Mouse (Mus musculus) left cerebral cortex, postnatal 10 days (tissue): ENCODE measurements around the gene Amt. TPM values are rescaled to one million over a fixed set of nuclear protein-coding genes. Genes with fewer than 3 reads are reported as not detected.
"Not testable (repeated sequence)": the region's sequence is repeated elsewhere in the genome, so short reads cannot be mapped to it uniquely, and the experiment has no call there.

Experiments used
- DNase-seq, 2 experiments: peaks; one replicate each; pipeline ENCODE4 v3.0.0; 2021 to 2022; ENCODE audit warnings: low spot score in 2 of 2, mixed read lengths in 1 of 2; ENCODE audit errors: extremely low spot score in 1 of 2
- intact Hi-C: fragments of 180-260 bp; cut with DNase I; formaldehyde crosslinking; loops from one replicate; pipeline ENCODE4 v1.15.1; 2025
- total RNA-seq, 2 experiments: library from RNA; stranded (reverse); gene quantifications; 2 replicates each; pipeline ENCODE4 v1.2.3; 2021

Gene Amt
- total RNA-seq, 2 experiments from 2014 or later: 22.5 to 23.5 TPM

- peak in 1 of 2 experiments; percentile 37 for DNase-seq
- intact Hi-C loops: no loop called here
Measured at GRCm38 (mm10) chr9:108278697-108279450, 17.8 kb upstream of the Amt start.

GRCm38 (mm10) chr9:108280071-108280828, 16.4 kb upstream of the Amt start:
- peak in 1 of 2 experiments; percentile 86 for DNase-seq
- intact Hi-C loops: loop anchor here (5.0 kb wide), 2 partner anchors 78 to 183 kb away; no protein-coding TSS in a partner anchor

DNA sequence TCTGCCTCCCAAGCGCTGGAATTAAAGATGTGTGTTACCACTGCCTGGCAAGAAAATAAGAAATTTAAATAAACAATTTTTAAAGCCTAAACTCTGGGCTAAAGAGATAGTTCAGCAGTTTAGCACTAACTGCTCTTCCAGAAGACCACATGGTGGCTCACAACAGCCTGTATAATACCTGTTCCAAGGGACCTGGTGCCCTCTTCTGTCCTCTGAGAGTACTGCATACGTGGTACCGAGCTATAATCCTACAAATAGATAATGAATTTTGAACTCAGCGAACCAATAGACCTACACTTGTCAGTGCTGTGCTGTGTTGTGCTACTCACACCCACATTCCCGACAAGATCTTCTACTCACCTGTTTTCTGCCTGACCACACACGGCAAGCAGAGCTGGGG, 12.2 kb upstream of the Amt start:
- intact Hi-C loops: loop anchor here (5.0 kb wide), 2 partner anchors 82 to 187 kb away; no protein-coding TSS in a partner anchor
- peak in 1 of 2 experiments; percentile 73 for DNase-seq

- intact Hi-C loops, DNase-seq: not testable (repeated sequence)
Measured at GRCm38 (mm10) chr9:108287526-108288238, 9.0 kb upstream of the Amt start.

DNA sequence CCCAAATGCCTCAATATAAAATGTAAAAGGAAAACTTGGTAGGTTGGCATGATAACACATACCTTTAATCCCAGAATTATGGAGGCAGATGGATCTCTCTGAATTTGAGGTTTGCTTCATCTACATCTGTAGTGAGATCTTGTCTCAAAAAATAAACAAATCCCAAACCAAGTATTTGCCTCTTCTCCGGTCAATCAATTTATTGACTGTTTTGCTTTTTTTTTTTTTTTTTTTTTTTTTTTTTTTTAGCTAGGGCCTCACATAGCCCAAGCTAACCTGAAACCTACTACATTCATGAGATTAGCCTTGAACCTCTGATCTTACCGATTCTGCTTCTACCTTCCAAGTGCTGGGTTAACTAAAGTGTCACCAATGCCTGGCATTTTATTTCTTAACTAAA, 7.3 kb upstream of the Amt start:
- intact Hi-C loops: no loop called here
- DNase-seq: no peak

DNA sequence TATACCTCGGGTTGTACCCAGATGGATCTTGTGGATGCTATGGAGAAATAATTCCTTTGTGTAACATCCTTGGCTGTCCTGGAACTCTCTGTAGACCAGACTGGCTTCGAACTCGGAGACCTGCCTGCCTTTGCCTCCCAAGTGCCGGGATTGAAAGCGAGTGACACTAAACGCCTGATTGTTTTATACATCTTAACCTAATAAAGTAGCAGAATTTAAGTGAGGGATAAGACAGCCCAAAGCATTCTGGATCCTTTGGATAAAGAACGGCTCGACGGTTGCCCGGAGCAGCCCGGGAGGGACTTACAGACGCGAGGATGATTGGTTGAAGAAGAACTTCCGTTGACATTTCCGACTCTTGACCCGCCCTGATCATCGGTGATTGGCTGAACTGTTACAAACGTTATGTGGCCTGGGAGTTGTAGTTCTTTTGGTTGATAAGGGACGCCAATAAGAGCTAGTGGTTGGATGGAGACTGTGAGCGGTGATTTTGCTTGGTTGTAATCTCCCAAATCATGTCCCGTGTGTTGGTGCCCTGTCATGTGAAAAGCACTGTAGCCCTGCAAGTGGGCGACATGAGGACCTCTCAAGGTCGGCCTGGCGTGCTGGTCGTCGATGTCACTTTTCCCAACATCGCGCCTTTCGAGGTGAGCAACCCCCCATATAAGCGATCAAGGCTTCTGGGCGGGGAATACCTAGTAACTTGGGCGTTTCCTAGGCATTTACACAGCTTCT, 6.5 kb upstream of the Amt start, which contains the start of gene Nicn1:
Gene Nicn1, plus strand, starts transcription at position 414 of the 735 bp plus-strand sequence.
- intact Hi-C loops: no loop called here
- peak; percentile 93 to 97 for DNase-seq

DNA sequence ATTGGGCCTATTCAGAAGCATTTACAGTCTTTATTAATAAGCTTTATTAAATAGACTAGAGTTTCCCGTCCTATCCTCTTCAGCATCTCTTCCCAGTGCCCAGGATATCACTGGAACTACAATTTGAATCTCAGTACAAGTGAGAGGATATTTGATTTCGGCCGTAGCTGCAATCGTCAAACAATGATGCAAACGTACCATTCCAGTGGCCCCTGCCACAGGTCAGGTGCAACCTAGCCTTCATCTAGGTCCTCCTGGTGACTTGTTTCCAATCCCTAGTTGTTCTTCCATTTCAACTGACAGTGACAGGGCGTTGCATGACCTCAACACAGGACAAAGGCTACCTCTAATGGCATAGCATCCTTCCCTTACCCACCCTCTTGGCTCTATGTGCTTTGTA, 5.9 kb upstream of the Amt start:
- intact Hi-C loops: no loop called here
- DNase-seq: no peak

GRCm38 (mm10) chr9:108301853-108302252, 5.2 kb downstream of the Amt start:
- intact Hi-C loops: no loop called here

DNA sequence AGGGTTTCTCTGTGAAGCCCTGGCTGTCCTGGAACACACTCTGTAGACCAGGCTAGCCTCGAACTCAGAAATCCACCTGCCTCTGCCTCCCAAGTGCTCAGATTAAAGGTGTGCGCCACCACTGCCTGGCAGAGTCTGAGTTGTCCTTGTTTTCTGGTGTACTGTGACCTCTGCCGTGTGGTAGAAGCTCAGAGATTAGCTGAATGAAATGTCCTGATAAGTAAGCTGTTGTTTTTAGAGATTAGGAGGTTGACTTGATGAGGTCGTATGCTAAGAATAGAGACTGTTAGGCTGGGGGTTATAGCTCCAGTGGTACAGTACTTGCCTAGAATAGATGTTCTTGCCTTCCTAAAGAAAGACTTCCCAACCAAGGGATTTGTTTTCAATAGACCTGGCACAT, 8.1 kb downstream of the Amt start:
- intact Hi-C loops: no loop called here
- no peak for DNase-seq

More at GRCm38 (mm10) chr9:108301853-108302252, 5.2 kb downstream of the Amt start:
- DNase-seq: no peak

DNA sequence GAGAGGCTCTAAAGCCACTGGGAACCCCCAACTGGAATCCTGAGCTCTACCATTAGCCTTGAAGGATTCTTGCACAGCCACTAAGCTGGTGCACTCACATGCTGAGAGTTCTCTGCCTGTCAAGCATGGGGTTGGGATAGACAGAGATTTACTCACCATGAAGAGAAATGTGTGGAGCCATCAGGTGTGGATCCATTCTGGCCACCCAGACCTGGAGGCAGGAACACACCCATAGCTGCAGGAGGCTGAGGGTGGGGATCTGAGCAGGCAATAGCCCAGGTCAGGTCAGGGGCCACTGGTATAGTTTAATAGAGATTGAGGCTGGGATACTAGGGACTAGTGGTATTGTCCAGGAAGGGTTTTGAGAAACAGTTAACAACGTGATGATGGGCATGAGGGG, 8.5 kb downstream of the Amt start:
- DNase-seq: no peak
- intact Hi-C loops: no loop called here

DNA sequence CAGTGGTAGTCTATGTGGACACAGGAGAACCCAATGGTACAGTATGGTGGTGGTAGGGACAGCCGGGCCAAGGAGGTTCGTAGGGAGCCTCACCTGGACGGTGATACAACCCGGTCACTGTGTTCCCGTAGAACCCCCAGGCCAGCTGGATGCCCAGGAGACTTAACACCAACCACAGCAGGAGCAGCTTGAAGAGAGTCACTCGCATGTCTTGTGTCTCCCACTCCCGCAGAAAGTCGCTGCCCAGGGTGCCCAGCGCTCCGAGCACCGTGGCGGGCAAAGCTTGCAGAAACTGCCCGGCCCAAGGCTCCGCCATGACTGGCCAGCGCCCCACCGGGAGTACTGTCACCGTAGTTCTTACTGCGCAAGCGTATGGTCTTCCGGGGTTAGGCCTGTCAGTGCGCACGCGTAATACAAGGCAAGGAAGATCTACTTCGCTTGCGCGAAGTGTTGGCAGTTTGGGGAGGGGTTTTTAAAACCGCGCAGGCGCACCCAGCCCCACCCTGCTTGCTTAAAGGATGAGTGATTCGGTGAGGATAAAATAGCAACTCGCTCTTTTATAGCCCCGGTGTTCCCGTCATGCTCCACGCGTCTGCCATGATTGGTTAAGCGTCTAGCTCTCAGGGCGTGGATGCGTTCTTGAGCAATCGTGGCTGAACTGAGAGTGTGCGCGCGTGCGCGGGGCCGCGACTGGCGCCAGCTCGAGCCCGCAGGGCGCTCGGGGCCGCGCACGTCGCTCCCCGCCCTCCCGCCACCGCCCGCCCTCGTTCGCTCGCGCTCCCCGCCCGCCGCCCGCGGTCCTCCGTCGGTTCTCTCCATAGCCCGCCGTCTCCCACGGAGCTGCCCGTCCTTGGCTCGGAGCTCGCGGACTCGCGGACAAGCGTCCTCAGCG, 9.2 kb downstream of the Amt start, which contains the start of the genes Rhoa and Tcta:
Gene Rhoa, plus strand, starts transcription at position 501 of the 892 bp plus-strand sequence.
Gene Tcta, minus strand, starts transcription at position 532 of the 892 bp plus-strand sequence.
- peak; percentile 98 to 100 for DNase-seq
- intact Hi-C loops: no loop called here

GRCm38 (mm10) chr9:108306571-108306980, 9.9 kb downstream of the Amt start:
- intact Hi-C loops: no loop called here
- peak in 1 of 2 experiments; percentile 93 for DNase-seq

DNA sequence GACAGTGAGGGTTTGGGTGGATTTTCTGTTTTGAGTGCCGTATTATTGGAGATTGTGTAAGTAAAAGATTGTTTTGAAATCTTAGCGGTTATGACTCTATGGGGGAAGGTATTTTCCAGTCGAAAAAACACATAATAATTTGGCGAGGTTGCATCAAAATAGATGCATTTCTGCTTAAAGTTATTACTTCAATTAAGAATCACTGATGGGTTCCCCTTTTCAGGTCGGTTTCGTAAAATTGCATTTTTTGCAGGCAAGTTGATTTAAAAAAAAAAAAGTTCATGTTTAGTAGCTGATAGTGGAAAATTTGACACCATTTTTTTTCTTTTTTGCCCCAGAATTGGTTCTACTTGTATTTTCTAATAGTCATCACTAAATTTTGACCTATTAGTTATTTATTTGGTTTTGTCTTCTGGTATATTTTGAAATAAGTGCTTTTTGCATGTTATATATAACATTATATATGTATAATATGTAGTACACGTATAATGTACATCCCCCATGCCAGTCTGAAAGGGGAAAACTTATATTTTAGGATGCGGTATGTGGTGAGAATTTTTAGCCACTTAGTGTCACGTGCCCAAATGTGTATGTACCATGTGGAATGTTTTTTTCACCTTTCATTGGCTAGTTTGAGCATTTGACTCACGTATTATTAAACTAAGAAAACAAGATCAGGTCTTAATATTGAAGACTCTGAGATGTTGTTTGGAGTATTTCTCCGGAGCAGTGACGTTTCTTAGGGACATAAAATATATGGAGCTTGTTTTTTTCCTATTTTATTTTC, 10.6 kb downstream of the Amt start:
- intact Hi-C loops: no loop called here
- DNase-seq: no peak

DNA sequence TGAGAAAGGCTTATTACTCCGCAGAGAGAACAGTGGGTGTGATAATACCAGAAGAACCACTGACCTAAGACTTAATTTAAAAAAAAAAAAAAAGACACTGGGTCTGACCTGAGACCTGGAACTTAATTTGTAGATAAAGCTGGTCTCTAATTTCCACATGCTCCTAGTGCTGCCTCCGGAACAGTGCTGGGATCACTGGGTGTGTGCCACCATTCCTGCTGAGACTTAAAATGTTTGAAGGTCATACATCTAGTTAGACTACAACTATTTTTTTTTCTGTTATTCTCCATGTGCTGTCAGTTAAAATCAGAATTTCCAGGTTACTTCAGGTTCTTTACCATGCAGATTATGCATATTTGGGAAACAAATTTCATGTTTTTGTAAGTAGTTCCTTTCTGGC, 11.5 kb downstream of the Amt start:
- no peak for DNase-seq
- intact Hi-C loops: no loop called here

DNA sequence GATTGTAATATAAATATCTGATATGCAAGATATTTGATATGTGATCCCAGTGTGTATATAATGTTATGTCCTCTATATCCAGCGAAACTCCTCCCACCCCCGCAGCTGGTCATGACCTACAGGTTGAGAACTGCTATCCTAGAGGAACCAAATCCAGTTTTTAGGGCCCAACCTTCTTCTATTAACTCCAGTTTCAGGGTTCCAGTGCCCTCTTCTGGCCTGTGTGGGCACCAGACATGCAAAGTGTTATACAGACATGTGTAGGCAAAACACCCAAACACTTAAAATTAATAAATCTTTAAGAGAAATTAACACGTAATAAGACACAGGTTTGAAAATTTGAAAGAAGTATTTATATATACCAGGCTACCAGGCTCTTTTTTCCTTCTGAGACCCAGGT, 20.9 kb downstream of the Amt start:
- DNase-seq: no peak
- intact Hi-C loops: no loop called here

- DNase-seq: no peak
- intact Hi-C loops: no loop called here
Measured at GRCm38 (mm10) chr9:108318462-108318861, 21.8 kb downstream of the Amt start.

DNA sequence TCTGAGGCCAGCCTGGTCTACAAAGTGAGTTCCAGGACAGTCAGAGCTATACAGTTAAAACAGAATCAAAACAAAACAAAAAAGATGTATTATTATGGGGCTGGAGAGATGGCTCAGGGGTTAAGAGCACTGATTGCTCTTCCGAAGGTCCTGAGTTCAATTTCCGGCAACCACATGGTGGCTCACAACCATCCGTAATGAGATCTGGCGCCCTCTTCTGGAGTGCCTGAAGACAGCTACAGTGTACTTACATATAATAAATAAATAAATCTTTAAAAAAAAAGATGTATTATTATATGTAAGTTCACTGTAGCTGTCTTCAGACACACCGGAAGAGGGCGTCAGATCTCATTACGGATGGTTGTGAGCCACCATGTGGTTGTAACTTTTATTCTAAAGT, 25.4 kb downstream of the Amt start:
- intact Hi-C loops, DNase-seq: not testable (repeated sequence)
